Mouse (Mus musculus): Measurements from ENCODE around the gene Fam187a.
A peak's percentile ranks its signal among the peaks of the same experiment; 100 is the strongest.

Fam187a gene

GRCm38 (mm10) chr11:102884616-102885219 is at the start of gene Fam187a:
Gene Fam187a, plus strand, starts transcription at chr11:102885169.
- no peak for DNase-seq (ENCODE audit: low read depth, low spot score)

- no peak for DNase-seq (ENCODE audit: low read depth, low spot score)
Measured at GRCm38 (mm10) chr11:102835549-102835948, 49.4 kb upstream of the Fam187a start, which contains the start of gene Higd1b. Gene Higd1b, plus strand, starts transcription at chr11:102835849.

- DNase-seq (ENCODE audit: low read depth, low spot score) = no peak
Measured at GRCm38 (mm10) chr11:102836146-102836545, 48.8 kb upstream of the Fam187a start.

- DNase-seq (ENCODE audit: low read depth, low spot score) = no peak
Measured at GRCm38 (mm10) chr11:102837385-102837784, 47.6 kb upstream of the Fam187a start.

DNA sequence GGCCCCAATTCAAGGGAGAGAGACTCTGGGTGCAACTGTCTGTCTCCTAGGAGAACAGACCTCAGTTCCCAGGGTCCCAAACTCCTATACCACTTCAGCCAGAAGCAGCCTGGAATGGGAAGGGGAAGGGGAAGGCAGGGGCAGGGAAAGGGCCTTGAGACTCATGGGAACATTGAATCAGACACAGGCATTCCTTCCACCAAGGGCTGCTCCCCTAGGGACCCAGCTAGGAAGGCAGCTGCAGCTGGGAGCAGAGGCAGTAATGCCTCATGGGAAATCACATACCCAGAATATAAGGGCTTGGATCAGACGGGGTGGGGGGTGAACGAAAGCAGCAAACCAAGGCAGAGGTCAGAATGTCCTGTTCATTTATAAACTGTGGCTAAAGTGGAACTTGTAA is 46.8 kb upstream of the Fam187a start:
- DNase-seq (ENCODE audit: low read depth, low spot score) = no peak

DNA sequence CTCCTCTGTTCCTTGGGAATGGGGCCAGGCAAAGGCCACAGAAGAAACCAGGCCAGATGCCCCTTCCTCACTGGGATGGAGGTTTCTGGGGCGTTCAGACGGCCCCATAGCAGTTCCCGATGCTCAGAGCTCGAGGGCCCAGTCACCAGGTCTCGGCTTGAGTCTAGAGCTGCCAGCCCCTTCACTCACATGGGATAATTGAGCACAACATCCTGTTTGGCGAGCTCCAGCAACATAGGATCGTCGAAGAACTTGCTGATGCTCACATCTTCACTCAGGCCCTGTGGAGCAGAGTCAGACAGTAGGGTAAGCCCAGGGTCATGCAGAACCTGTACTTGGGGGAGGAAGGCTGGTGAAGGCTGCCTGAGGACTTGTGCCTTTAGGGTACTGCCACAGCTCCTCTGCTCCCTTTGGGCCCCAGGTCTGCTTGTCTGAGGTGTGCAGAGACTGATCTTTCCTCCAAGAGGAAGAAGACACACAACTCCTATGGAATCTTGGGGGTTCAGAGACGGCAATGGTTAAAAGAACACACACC is 46.3 kb upstream of the Fam187a start:
- no peak for DNase-seq (ENCODE audit: low read depth, low spot score)

DNA sequence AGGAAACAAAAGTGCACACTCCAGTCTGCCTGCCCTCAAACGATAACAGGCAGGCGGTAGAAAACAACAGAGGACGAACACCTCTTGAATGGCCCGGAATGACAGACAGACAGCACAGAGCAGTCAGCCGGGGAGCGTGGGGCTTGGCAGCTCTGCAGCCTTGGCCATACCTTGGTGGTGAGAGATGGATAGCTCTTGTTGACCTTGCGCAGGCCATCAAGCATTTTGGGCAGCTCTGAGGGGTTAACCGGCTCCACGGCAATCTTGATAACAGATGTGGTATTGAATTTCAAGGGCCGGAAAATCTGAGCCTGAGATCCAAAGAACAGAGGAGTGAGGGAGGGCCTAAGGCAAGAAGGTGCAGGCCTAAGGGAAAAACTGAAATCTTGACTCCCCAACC is 39.0 kb upstream of the Fam187a start:
- DNase-seq (ENCODE audit: low read depth, low spot score) = no peak

DNA sequence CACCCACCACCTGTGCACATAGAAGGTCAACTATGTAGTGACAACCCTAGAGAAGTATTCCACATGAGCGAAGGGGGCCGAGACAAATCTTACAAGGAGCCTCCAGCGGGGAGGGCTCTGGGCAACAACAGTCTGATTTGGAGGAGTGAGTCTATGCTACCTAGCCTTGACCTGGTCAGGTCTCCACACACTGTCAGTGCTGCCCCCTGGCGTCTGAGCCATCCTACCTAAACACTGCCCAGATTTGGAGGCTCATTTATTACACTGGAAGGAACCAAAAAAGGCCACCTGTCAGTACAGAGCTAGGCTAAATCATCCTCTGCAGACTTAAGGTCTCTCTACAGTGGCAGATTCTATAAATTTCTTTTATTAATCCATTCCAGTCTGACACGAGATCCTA is 33.1 kb upstream of the Fam187a start:
- peak; percentile 82 for DNase-seq (ENCODE audit: low read depth, low spot score)

GRCm38 (mm10) chr11:102853760-102854159 is 31.2 kb upstream of the Fam187a start:
- peak; percentile 58 for DNase-seq (ENCODE audit: low read depth, low spot score)

DNA sequence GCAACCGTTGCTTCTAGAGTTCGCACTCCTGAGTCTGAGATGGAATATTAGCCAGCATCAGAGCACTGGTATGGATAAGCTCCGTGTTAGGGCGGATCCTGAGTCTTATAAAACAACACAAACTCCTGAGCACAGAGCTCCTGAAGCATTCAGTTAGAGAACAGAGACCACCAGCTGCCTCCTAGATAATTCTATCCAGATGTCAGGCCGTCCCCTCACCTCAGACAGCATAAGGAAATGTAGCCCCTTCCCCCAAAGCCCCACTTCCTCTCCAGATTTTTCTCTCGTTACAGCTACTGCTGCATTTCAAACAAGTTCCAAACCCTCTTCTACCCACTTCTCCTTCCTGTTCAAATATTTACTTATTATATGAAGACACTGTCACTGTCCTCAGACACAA is 29.0 kb upstream of the Fam187a start:
- no peak for DNase-seq (ENCODE audit: low read depth, low spot score)

- no peak for DNase-seq (ENCODE audit: low read depth, low spot score)
Measured at GRCm38 (mm10) chr11:102858951-102859350, 26.0 kb upstream of the Fam187a start.

DNA sequence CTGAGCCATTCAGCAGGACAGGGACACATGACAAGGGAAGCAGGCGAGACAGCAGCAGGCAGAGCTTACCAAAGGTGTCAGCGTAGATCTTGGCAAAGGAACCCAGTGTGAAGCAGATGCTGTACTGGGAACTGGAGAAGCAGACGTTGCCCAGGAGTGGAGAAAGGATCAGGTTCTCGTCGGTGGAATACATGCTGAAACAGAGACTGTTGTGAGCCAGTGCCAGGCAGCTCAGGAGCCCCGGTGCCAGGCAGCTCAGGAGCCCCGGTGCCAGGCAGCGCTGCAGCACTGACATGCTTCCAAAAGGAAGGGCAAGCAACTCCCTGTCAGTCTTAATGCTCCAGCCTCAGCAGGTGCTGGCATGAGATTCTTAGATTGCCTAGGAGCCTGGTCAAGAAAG is 25.0 kb upstream of the Fam187a start:
- DNase-seq (ENCODE audit: low read depth, low spot score) = no peak

- peak; percentile 69 for DNase-seq (ENCODE audit: low read depth, low spot score)
Measured at GRCm38 (mm10) chr11:102864272-102864671, 20.7 kb upstream of the Fam187a start.

- DNase-seq (ENCODE audit: low read depth, low spot score) = no peak
Measured at GRCm38 (mm10) chr11:102874801-102875334, 10.1 kb upstream of the Fam187a start.

DNA sequence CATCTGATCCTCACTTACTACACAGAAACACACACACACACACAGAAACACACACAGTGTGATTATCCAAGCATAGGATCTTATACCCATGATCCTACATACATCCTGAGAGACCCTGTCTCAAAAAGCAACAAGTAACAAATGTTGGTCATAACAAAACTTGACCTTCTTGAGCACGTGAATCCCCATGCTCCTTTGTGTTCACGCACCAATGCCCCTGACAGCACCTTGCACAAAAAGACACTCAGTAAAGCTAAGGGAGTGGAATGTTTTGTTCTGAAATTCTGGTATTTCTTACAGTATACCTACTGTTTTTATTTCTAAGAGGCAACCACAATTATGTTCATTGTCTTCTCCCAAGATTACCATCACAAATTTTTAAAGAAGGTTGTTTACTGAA is 5.4 kb upstream of the Fam187a start:
- DNase-seq (ENCODE audit: low read depth, low spot score) = no peak

GRCm38 (mm10) chr11:102880585-102881313 is 4.2 kb upstream of the Fam187a start, which contains the start of the genes Eftud2 and Ccdc103:
Gene Eftud2, minus strand, starts transcription at chr11:102880985.
Gene Ccdc103, plus strand, starts transcription at chr11:102881204.
- peak; percentile 94 for DNase-seq (ENCODE audit: low read depth, low spot score)

- no peak for DNase-seq (ENCODE audit: low read depth, low spot score)
Measured at GRCm38 (mm10) chr11:102881314-102882198, 3.4 kb upstream of the Fam187a start.

- no peak for DNase-seq (ENCODE audit: low read depth, low spot score)
Measured at GRCm38 (mm10) chr11:102887433-102887832, 2.5 kb downstream of the Fam187a start.

GRCm38 (mm10) chr11:102888135-102888534 is 3.2 kb downstream of the Fam187a start:
- no peak for DNase-seq (ENCODE audit: low read depth, low spot score)

DNA sequence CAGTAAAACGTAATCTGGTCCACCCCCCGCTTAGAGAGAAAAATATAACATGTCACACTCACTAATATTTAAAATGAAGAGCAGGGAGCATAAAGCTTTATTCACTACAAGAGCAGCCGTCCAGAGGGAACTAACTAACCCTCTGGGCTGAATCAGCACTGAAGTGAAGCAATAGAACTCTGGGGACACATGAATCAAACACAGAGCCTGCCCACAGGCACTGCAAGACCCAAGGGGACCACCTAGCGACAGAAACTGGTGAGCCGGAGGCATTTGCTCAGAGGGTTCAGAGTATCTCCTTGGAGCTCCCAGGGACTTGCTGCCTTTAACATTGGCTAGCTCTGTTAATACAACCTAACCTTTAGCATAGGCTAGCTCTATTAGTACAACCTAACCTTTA is 5.1 kb downstream of the Fam187a start:
- peak; percentile 49 for DNase-seq (ENCODE audit: low read depth, low spot score)

DNA sequence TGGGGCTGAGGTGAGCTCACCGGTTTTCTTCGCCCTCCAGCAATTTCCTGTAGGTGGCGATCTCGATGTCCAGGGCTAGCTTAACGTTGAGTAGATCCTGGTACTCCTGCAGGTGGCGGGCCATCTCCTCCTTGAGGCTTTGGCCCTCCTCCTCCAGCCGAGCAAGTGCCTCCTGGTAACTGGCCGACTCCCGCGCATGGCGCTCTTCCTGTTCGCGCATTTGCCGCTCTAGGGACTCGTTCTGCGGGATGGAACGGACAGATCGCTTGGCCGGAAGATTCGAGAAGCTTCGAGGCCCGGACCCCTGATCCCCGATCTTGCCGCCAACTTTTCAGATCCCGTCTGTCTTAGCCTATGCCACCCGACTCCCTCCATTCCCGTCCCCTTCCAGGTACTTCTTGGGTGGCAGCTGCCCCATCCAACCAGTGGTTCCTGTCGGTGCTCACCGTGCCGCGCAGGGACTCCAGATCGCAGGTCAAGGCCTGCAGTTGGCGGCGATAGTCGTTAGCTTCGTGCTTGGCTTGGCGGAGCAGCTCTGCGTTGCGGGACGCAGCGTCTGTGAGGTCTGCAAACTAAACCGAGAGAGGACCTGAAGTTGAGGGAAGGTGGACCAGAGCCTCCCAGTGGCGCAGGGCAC is 8.2 kb downstream of the Fam187a start:
- peak; percentile 94 for DNase-seq (ENCODE audit: low read depth, low spot score)
